Mouse (Mus musculus) urinary bladder, postnatal 25 days (tissue): ENCODE measurements at regions not wholly inside any gene's neighbourhood (a gene's known extent, or its start where the extent isn't known, plus 50 kb on each side); places are given as distances from the start of the nearest gene placed in this dataset.
"Not testable (repeated sequence)": the region's sequence is repeated elsewhere in the genome, so short reads cannot be mapped to it uniquely, and the experiment has no call there.

Source experiments
- DNase-seq: peaks from one replicate; pipeline ENCODE4 v3.0.0; 2022; ENCODE audit warnings: low spot score

DNA sequence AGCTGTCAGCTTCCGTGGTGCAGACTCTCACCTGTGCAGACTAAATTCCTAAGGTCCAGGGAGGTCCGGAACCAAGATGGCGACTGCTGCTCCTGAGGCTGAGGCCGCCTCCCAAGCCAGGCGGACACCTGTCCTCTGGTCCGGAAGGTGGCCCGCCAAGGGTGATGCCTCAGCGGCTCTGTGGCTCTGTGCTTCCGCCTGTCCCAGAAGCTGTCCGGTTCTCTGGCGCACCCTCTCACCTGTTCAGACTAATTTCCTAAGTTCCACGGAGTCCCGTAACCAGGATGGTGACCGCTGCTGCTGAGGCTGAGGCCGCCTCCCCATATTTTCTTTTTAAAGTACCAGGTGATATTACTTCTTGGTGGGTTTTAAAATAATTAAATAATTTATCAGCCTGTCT lies 65.4 kb upstream of the B3galnt2 start:
- not testable (repeated sequence) for DNase-seq

DNA sequence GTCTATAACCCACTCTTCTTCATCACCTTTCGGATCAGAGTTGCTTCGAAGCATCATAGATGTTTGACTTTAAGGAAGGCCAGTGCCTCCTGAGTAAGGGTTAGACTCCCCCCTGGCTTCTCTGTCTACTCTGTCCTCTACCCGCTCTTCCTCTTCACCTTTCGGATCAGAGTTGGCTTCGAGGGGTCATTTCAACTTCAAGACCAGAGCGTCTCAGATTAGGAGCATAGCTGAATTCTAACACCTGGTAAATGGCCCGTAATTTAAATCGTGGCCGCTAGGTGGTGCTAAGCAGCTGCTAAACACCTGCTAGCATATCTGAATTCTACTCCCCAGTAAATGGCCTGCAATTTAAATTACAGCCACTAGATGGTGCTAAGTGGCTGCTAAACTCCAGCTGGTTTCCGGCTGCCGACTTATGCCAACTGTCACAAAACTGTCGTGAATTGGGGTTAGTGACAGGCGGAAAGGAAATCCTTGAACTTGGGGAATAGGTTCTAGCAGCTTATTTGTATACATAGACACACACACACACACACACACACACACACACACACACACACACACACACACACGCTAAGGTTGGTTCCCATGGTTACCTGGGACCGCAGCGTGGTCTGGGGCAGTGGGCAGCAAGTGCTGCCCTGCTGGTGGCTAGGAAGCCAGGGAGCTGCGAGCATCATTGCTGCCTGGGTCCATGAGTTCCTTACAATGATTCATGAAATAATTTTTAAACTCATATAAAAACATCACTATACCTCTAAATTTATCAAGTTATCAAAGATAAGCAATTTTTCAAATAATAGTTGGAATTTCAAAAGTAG lies 64.8 kb upstream of the B3galnt2 start:
- peak; percentile 89 for DNase-seq

DNA sequence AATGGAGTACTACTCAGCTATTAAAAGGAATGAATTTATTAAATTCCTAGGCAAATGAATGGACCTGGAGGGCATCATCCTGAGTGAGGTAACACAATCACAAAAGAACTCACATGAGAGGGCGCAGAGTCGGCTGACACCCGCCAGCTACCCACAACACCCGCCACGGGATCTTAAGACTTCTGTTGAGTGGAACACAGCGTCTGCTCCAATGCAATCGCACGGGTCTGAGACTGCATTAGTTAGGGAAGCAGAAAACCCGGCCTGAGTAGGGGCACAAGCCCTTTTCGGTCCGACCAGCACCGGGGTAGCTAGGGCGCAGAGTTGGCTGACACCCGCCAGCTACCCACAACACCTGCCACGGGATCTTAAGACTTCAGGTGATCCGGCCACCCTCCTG lies 52.1 kb upstream of the B3galnt2 start:
- DNase-seq = not testable (repeated sequence)
